Mouse (Mus musculus) heart, postnatal 0 days (tissue): ENCODE data around the gene Zkscan2. TPM values are rescaled to one million over a fixed set of nuclear protein-coding genes. Genes with fewer than 3 reads are reported as not detected.
A peak's percentile ranks its signal among the peaks of the same experiment; 100 is the strongest.

Experiments used
- ATAC-seq: fragments of 200-750 bp; cut with Nextera tagmentation; 2 replicates; pipeline ENCODE4 v1.8.0; 2017; ENCODE audit warnings: low read depth, moderate number of reproducible peaks, moderate library complexity; ENCODE audit not compliant: insufficient read depth
- DNase-seq: peaks from one replicate; pipeline ENCODE4 v3.0.0-alpha.2; 2016; ENCODE audit warnings: low spot score
- H3K27ac ChIP-seq: fragments of 300-500 bp; sonication (generic); 2 replicates; pipeline ENCODE4 v1.5.1; 2014; ENCODE audit warnings: low read depth, mild to moderate bottlenecking
- H3K27me3 ChIP-seq: fragments of 300-500 bp; sonication (generic); 2 replicates; pipeline ENCODE4 v1.6.1; 2014; ENCODE audit warnings: low read length, mixed read lengths; ENCODE audit not compliant: control insufficient read depth, insufficient read depth
- H3K36me3 ChIP-seq: fragments of 300-500 bp; sonication (generic); replicated peaks from 2 replicates; pipeline ENCODE4 v1.6.1; 2014; ENCODE audit warnings: low read length, mixed read lengths; ENCODE audit not compliant: control insufficient read depth, insufficient read depth
- H3K4me1 ChIP-seq: fragments of 300-500 bp; sonication (generic); 2 replicates; pipeline ENCODE4 v1.6.1; 2014; ENCODE audit warnings: antibody characterized with exemption; ENCODE audit not compliant: control insufficient read depth, insufficient read depth
- H3K4me2 ChIP-seq: fragments of 300-500 bp; sonication (generic); 2 replicates; pipeline ENCODE4 v1.6.1; 2014; ENCODE audit warnings: low read depth, mild to moderate bottlenecking, low read length, moderate library complexity
- H3K4me3 ChIP-seq: fragments of 300-500 bp; sonication (generic); 2 replicates; pipeline ENCODE4 v1.5.1; 2014; ENCODE audit warnings: low read depth, low read length
- H3K9ac ChIP-seq: fragments of 300-500 bp; sonication (generic); replicated peaks from 2 replicates; pipeline ENCODE4 v1.6.1; 2014; ENCODE audit warnings: low read depth, low read length, mixed read lengths
- H3K9me3 ChIP-seq: fragments of 300-500 bp; sonication (generic); replicated peaks from 2 replicates; pipeline ENCODE4 v1.6.1; 2016; ENCODE audit warnings: low read length; ENCODE audit not compliant: control insufficient read depth
- CTCF ChIP-seq: IDR thresholded peaks from 2 replicates; pipeline ENCODE4 v1.5.1; 2016; ENCODE audit warnings: antibody characterized with exemption, control low read depth, low read depth
- EP300 ChIP-seq: IDR thresholded peaks from 2 replicates; pipeline ENCODE4 v1.6.1; 2016; ENCODE audit warnings: antibody characterized with exemption, low read depth
- WGBS: fragments of 180-500 bp; shearing (Covaris S2); extraction: QIAGEN DNeasy Blood & Tissue Kit; methylation state at CpG from one replicate; pipeline ENCODE4 v1.1.7; 2014; 5-methylcytosine and 5-hydroxymethylcytosine counted together
- polyA plus RNA-seq: library from polyadenylated mRNA; unstranded; fragments of >200 nt; fragmentation: Nextera tagmentation; extraction: Ambion mirVana; gene quantifications from 2 replicates; pipeline ENCODE4 v1.2.1, GENCODE M21; 2015
- total RNA-seq: library from RNA; depleted of rRNA; stranded (reverse); fragments of >200 nt; gene quantifications from 2 replicates; pipeline ENCODE4 v1.2.3, GENCODE M21; 2014; ENCODE audit warnings: low replicate concordance

Zkscan2 gene
- total and polyA plus RNA-seq, 2 experiments from 2014 or later, result 0.15 to 0.48 TPM

GRCm38 (mm10) chr7:123453066-123453465, 47.2 kb downstream of the Zkscan2 start:
- Histone ChIP-seq H3K36me3 (no peaks in the 10 kb centered on the region), H3K9me3 (no peaks in the 10 kb centered on the region), H3K27ac (no peak overlapping the region), H3K27me3 (no peaks in the 10 kb centered on the region), H3K4me1 (no peaks in the 10 kb centered on the region), H3K9ac (no peak overlapping the region), H3K4me2 (no peak overlapping the region), H3K4me3 (no peak overlapping the region)
- peak; percentile 30 for DNase-seq
- no peak for TF ChIP-seq EP300
- TF ChIP-seq CTCF, result no peak
- 47% methylated on average over 8 of the region's 8 CpGs for WGBS
- no peak for ATAC-seq

- 42% methylated on average over 6 of the region's 6 CpGs for whole genome bisulfite sequencing
- Histone ChIP-seq H3K4me2 (no peak overlapping the region), H3K36me3 (no peaks in the 10 kb centered on the region), H3K27me3 (no peaks in the 10 kb centered on the region), H3K9ac (no peak overlapping the region), H3K27ac (no peak overlapping the region), H3K4me3 (no peak overlapping the region), H3K4me1 (no peaks in the 10 kb centered on the region), H3K9me3 (no peaks in the 10 kb centered on the region)
- TF ChIP-seq EP300 (no peak), CTCF (no peak)
- DNase-seq (no peak), ATAC-seq (no peak)
These were observed 47.7 kb downstream of the Zkscan2 start for GRCm38 (mm10) chr7:123452551-123452950.

GRCm38 (mm10) chr7:123450515-123450914, 49.7 kb downstream of the Zkscan2 start:
- Histone ChIP-seq H3K27ac (no peak overlapping the region), H3K27me3 (no peaks in the 10 kb centered on the region), H3K9ac (no peak overlapping the region), H3K4me1 (no peaks in the 10 kb centered on the region), H3K9me3 (no peaks in the 10 kb centered on the region), H3K4me2 (no peak overlapping the region), H3K36me3 (no peaks in the 10 kb centered on the region), H3K4me3 (no peak overlapping the region)
- TF ChIP-seq EP300 (no peak), CTCF (no peak)
- WGBS, result 85% methylated on average over 2 of the region's 2 CpGs
- DNase-seq, result no peak
- no peak for ATAC-seq

- ATAC-seq, result no peak
- Histone ChIP-seq H3K27me3 (no peaks in the 10 kb centered on the region), H3K9ac (no peak overlapping the region), H3K9me3 (no peaks in the 10 kb centered on the region), H3K4me3 (no peak overlapping the region), H3K27ac (no peak overlapping the region), H3K36me3 (no peaks in the 10 kb centered on the region), H3K4me1 (no peaks in the 10 kb centered on the region), H3K4me2 (no peak overlapping the region)
- 69% methylated on average over 10 of the region's 10 CpGs for WGBS
- no peak for DNase-seq
- TF ChIP-seq EP300, result no peak
- no peak for TF ChIP-seq CTCF
These were observed 50.6 kb downstream of the Zkscan2 start for GRCm38 (mm10) chr7:123449676-123450075.

GRCm38 (mm10) chr7:123448794-123449193, 51.5 kb downstream of the Zkscan2 start:
- ATAC-seq (no peak), DNase-seq (no peak)
- no peaks in the 10 kb centered on the region for H3K36me3 ChIP-seq
- H3K4me1 ChIP-seq, result no peaks in the 10 kb centered on the region
- TF ChIP-seq CTCF (no peak), EP300 (no peak)
- H3K4me2 ChIP-seq, result no peak overlapping the region
- WGBS, result 89% methylated on average over 2 of the region's 2 CpGs
- no peak overlapping the region for H3K27ac ChIP-seq
- H3K9me3 ChIP-seq, result no peaks in the 10 kb centered on the region
- H3K27me3 ChIP-seq, result no peaks in the 10 kb centered on the region
- no peak overlapping the region for H3K4me3 ChIP-seq
- no peak overlapping the region for H3K9ac ChIP-seq

GRCm38 (mm10) chr7:123442079-123442478, 58.2 kb downstream of the Zkscan2 start:
- DNase-seq, result no peak
- H3K9me3 ChIP-seq, result peaks cover 8% of the 10 kb centered on the region; the same call in 1 of the 2 replicates
- no peaks in the 10 kb centered on the region for H3K4me1 ChIP-seq
- H3K4me2 ChIP-seq, result no peak overlapping the region
- no peak for TF ChIP-seq CTCF
- no peak for TF ChIP-seq EP300
- no peaks in the 10 kb centered on the region for H3K27me3 ChIP-seq
- H3K36me3 ChIP-seq, result no peaks in the 10 kb centered on the region
- no peak for ATAC-seq
- no peak overlapping the region for H3K4me3 ChIP-seq
- WGBS, result 55% methylated on average over 1 of the region's 1 CpGs
- no peak overlapping the region for H3K27ac ChIP-seq
- H3K9ac ChIP-seq, result no peak overlapping the region
